Mouse (Mus musculus) heart, embryonic 15.5 days (tissue): Measurements from ENCODE around the gene Olfr714. TPM values are rescaled to one million over a fixed set of nuclear protein-coding genes. Genes with fewer than 3 reads are reported as not detected.
"Not testable (repeated sequence)": the region's sequence is repeated elsewhere in the genome, so short reads cannot be mapped to it uniquely, and the experiment has no call there.

Source experiments
- ATAC-seq: fragments of 200-750 bp; cut with Nextera tagmentation; replicated peaks from 2 replicates; pipeline ENCODE4 v1.8.0; 2017; ENCODE audit warnings: low read depth, moderate TSS enrichment; ENCODE audit not compliant: insufficient number of reproducible peaks, insufficient read depth, low FRiP score
- H3K27ac ChIP-seq: fragments of 300-500 bp; sonication (generic); 2 replicates; pipeline ENCODE4 v1.5.1; 2015; ENCODE audit warnings: mild to moderate bottlenecking, inconsistent platforms
- H3K27me3 ChIP-seq: fragments of 300-500 bp; sonication (generic); 2 replicates; pipeline ENCODE4 v1.6.1; 2015; ENCODE audit warnings: inconsistent platforms
- H3K36me3 ChIP-seq: fragments of 300-500 bp; sonication (generic); 2 replicates; pipeline ENCODE4 v1.6.1; 2015; ENCODE audit warnings: mild to moderate bottlenecking, inconsistent platforms
- H3K4me1 ChIP-seq: fragments of 300-500 bp; sonication (generic); replicated peaks from 2 replicates; pipeline ENCODE4 v1.6.1; 2015; ENCODE audit warnings: inconsistent platforms
- H3K4me2 ChIP-seq: fragments of 300-500 bp; sonication (generic); 2 replicates; pipeline ENCODE4 v1.6.1; 2015; ENCODE audit warnings: inconsistent platforms, mild to moderate bottlenecking, moderate library complexity
- H3K4me3 ChIP-seq: fragments of 300-500 bp; sonication (generic); 2 replicates; pipeline ENCODE4 v1.5.1; 2015; ENCODE audit warnings: mild to moderate bottlenecking, inconsistent platforms
- H3K9ac ChIP-seq: fragments of 300-500 bp; sonication (generic); 2 replicates; pipeline ENCODE4 v1.6.1; 2015; ENCODE audit warnings: mild to moderate bottlenecking, inconsistent platforms
- H3K9me3 ChIP-seq: fragments of 300-500 bp; sonication (generic); replicated peaks from 2 replicates; pipeline ENCODE4 v1.6.1; 2016; ENCODE audit warnings: inconsistent platforms
- WGBS: fragments of 180-500 bp; shearing (Covaris S2); methylation state at CpG from one replicate; pipeline ENCODE4 v1.1.7; 2015; ENCODE audit warnings: mixed read lengths; 5-methylcytosine and 5-hydroxymethylcytosine counted together
- polyA plus RNA-seq: library from polyadenylated mRNA; unstranded; fragments of >200 nt; fragmentation: Nextera tagmentation; extraction: Ambion mirVana; gene quantifications from 2 replicates; pipeline ENCODE4 v1.2.1, GENCODE M21; 2015

The Olfr714 gene
- polyA plus RNA-seq = not detected in 2 replicates

DNA sequence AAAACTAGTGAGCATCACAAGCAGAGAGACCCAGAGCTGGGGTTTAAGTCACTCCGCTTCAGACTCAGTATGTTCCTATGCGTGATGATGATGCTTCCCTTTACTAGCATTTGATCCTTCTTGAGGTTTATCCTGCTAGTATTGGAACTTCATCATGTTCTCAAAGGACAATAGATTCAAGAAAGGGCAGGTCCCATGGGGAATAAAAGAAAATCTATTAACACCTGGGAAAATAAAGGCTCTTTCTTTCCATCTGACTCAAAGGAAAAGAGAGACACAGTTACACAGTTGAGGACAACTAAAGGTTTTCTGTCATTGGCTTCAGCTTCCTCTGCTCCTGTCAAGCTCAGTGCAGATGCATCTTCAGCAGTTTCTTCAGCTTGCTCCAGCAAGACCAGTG lies at the start of gene Olfr714:
Gene Olfr714 (plus strand): TSS at position 301 of the 400 bp plus-strand sequence.
- 85% methylated on average over 2 of the region's 2 CpGs for WGBS
- no peak for ATAC-seq
- Histone ChIP-seq H3K4me1 (no peaks in the 10 kb centered on the region), H3K27ac (no peak within 1 kb of the TSS), H3K9ac (no peak within 1 kb of the TSS), H3K4me3 (no peak within 1 kb of the TSS), H3K27me3 (no peaks in the 10 kb centered on the region), H3K36me3 (no peaks in the 10 kb centered on the region), H3K4me2 (no peak within 1 kb of the TSS), H3K9me3 (no peaks in the 10 kb centered on the region)

DNA sequence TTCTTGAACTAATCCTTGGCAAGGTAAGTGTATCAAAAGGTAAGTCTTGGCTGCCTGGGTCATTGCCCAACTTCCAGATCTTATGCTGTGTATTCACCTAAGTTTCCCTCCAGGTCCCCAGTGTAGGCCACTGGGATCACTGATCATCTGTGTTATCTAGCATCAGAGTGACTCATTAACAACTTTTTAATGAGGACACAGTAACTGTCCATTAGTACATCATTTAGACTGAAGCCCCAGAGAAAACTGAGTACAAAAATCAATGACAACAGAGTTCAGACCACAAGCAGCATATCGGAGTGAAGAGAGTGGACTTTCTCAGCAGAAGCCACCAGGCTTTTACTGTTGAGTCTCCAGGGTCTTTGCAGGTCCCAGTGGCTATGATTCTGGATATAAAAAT lies 39.9 kb upstream of the Olfr714 start, which contains the start of gene Olfr713:
Gene Olfr713 (plus strand): TSS at position 301 of the 400 bp plus-strand sequence.
- H3K9ac ChIP-seq = no peak within 1 kb of the TSS
- 79% methylated on average over 1 of the region's 1 CpGs for WGBS
- no peaks in the 10 kb centered on the region for H3K36me3 ChIP-seq
- ATAC-seq = no peak
- H3K4me1 ChIP-seq = no peaks in the 10 kb centered on the region
- no peak within 1 kb of the TSS for H3K27ac ChIP-seq
- no peaks in the 10 kb centered on the region for H3K27me3 ChIP-seq
- no peak within 1 kb of the TSS for H3K4me3 ChIP-seq
- no peak within 1 kb of the TSS for H3K4me2 ChIP-seq
- no peaks in the 10 kb centered on the region for H3K9me3 ChIP-seq

DNA sequence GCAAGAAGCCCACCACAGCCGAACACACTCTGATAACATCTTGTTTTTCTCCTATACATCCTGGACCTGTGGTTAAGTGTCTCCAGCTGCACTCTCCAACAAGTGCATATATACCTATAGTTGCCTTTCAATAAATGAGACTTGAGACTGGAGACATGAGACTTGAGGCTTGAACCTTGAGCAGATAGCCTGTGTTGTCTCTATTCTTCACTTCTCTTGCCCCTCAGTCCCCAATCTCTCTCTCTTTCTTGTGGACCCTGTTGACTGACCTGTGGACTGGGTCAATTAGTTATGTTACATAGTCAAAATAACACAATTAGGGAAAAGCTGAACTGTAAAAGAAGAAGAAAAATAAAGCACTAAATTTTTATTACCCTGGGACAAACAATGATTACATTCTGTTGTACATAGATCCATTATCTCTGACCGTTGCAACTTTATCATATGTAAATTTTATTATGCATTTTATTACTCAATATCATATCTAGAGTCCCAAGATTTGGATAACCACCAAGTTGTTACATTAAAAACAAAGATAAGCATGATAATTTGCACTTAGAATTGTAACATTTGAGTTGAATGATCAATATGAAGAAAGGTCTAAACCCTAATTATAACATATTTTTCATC lies 30.7 kb upstream of the Olfr714 start:
- WGBS = 54% methylated on average over 2 of the region's 2 CpGs
- no peaks in the 10 kb centered on the region for H3K36me3 ChIP-seq
- no peak overlapping the region for H3K9ac ChIP-seq
- H3K4me2 ChIP-seq = no peak overlapping the region
- no peak overlapping the region for H3K4me3 ChIP-seq
- H3K9me3 ChIP-seq = no peaks in the 10 kb centered on the region
- no peak for ATAC-seq
- H3K27ac ChIP-seq = no peak overlapping the region
- no peaks in the 10 kb centered on the region for H3K27me3 ChIP-seq
- H3K4me1 ChIP-seq = no peaks in the 10 kb centered on the region

DNA sequence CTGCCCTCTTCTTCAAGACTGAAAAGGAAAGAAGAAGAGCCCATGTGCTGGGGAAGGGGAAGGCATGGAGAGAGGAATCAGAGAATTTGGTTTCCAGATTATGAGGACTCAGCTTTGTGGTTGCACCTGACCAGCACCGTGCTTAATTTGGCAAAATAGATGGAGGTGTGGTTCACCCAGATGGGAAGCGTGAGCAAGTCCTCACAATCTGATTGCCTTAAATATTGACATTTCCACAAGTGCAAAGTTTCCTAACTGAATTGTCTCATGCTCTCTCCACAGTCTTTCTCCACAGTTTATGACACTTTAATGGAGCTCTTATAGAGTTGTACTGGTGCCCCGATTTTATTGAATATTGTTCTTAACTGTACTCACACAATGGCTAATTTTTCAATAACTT lies 27.6 kb upstream of the Olfr714 start:
- H3K27me3 ChIP-seq = no peaks in the 10 kb centered on the region
- no peak overlapping the region for H3K9ac ChIP-seq
- no peaks in the 10 kb centered on the region for H3K36me3 ChIP-seq

DNA sequence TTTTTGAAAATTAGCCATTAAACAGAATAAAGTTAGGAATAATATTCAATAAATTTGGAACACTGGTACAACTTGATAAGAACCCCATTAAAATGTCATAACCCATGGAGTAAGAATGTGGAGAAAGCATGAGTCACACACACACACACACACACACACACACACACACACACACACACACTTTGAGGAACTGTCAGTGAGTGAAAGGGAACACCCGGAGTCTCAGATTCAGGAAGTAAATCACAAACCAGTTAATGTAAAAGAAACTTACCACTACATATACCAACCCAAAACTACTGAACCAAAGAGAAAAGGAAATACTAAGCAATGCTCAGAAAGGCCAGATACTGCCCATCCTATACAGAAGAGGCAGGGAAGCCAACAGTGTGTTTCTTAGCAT lies 26.4 kb upstream of the Olfr714 start:
- H3K36me3 ChIP-seq = no peaks in the 10 kb centered on the region
- H3K9ac ChIP-seq = no peak overlapping the region
- ATAC-seq = no peak
- H3K4me3 ChIP-seq = no peak overlapping the region
- no peak overlapping the region for H3K27ac ChIP-seq
- no peaks in the 10 kb centered on the region for H3K9me3 ChIP-seq
- no peaks in the 10 kb centered on the region for H3K27me3 ChIP-seq
- H3K4me2 ChIP-seq = no peak overlapping the region
- H3K4me1 ChIP-seq = no peaks in the 10 kb centered on the region
- WGBS = 46% methylated on average over 1 of the region's 1 CpGs

More for the DNA sequence above, 27.6 kb upstream of the Olfr714 start:
- no peaks in the 10 kb centered on the region for H3K9me3 ChIP-seq
- no peaks in the 10 kb centered on the region for H3K4me1 ChIP-seq
- no peak overlapping the region for H3K4me3 ChIP-seq
- H3K4me2 ChIP-seq = no peak overlapping the region
- WGBS = 78% methylated on average over 3 of the region's 3 CpGs
- H3K27ac ChIP-seq = no peak overlapping the region
- ATAC-seq = no peak

DNA sequence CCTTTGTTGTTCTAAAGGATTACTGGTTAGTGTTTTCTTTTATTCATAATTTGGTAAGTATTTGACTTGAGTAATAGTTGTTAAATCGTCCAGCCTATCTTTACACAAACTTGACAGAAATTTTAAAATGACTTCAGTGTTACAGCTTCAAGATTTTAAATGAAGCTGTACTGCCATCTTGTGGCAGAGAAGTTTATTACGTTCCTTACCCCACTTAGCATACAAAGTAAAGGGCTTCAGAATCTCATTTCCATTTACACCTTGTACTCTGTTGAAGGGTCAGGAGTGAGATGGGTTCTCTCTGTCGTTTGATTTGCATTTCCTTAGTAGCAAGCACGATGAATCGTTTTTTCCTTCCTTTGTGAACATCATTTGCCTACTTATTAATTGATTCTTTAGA lies 24.9 kb upstream of the Olfr714 start:
- ATAC-seq = no peak
- WGBS = 2% methylated on average over 5 of the region's 5 CpGs
- Histone ChIP-seq H3K4me3 (no peak overlapping the region), H3K36me3 (no peaks in the 10 kb centered on the region), H3K9ac (no peak overlapping the region), H3K9me3 (no peaks in the 10 kb centered on the region), H3K4me1 (no peaks in the 10 kb centered on the region), H3K27ac (no peak overlapping the region), H3K27me3 (no peaks in the 10 kb centered on the region), H3K4me2 (no peak overlapping the region)

DNA sequence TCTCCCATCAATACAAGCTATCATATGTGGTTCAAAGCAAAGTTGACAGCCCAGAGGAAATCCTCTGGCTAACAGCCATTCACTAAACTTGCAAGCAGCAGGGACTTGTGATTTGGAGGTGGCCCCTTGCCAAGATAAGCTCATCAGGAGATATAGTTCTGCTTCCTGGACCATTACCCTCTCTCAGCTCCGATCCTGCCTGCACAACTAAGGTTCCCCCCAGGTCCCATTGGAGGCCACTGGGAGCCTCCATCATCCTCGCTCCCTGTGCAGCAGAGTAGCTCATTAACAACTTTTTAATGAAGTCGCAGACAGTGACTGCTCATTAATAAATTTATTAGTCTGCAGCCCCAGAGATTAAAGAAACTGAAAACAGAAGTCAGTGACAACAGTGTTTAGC lies 23.2 kb upstream of the Olfr714 start:
- H3K4me3 ChIP-seq = no peak overlapping the region
- no peak overlapping the region for H3K4me2 ChIP-seq
- H3K36me3 ChIP-seq = no peaks in the 10 kb centered on the region
- no peak overlapping the region for H3K9ac ChIP-seq
- no peak overlapping the region for H3K27ac ChIP-seq
- H3K4me1 ChIP-seq = no peaks in the 10 kb centered on the region
- 23% methylated on average over 3 of the region's 3 CpGs for WGBS
- no peaks in the 10 kb centered on the region for H3K9me3 ChIP-seq
- H3K27me3 ChIP-seq = no peaks in the 10 kb centered on the region
- no peak for ATAC-seq

DNA sequence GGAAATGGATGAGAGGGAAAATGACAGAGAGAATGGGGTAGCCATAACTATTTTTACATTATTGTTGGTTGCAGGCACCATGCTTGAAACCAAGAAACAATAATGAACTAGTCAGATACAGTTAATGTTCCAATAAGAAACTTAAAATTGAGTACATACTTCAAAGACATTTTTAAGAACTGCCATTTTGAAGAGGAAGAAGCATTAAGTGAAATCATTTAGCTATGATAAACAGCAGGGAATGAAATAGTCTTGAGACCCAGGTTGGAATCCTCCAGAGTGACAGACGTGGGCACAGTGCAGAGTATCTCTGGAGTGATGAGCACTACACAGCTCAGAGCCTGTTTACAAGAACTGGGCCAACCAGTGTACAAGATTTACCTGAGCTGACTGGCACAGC lies 22.1 kb downstream of the Olfr714 start, which contains the start of gene Olfr17:
Gene Olfr17 (plus strand): TSS at position 301 of the 400 bp plus-strand sequence.
- no peaks in the 10 kb centered on the region for H3K9me3 ChIP-seq
- H3K27me3 ChIP-seq = no peaks in the 10 kb centered on the region
- no peaks in the 10 kb centered on the region for H3K4me1 ChIP-seq
- H3K9ac ChIP-seq = no peak within 1 kb of the TSS
- no peak within 1 kb of the TSS for H3K4me2 ChIP-seq
- no peak for ATAC-seq
- 26% methylated on average over 1 of the region's 1 CpGs for WGBS
- no peak within 1 kb of the TSS for H3K27ac ChIP-seq
- H3K36me3 ChIP-seq = no peaks in the 10 kb centered on the region
- H3K4me3 ChIP-seq = no peak within 1 kb of the TSS

DNA sequence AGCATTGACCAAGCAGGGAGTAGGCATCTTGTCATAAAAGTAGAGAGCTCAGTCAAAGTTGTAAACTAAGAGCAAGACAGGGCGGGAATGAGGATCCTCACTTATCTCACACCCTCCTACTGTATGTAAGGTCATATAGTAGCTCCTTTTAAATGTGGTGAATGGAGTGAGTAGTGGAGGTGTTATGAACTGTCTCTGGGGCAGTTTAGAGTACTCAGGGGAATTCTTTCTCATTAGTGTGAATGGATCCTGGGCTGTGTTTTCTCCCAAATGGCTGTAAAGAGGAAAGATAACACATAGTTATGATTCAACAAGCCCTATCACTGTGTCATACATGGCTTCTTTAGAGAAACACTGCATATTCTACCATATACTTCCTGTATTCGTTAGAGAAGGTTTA lies 39.5 kb downstream of the Olfr714 start, which contains the start of gene Olfr715b:
Gene Olfr715b (minus strand): TSS at position 101 of the 400 bp plus-strand sequence.
- 63% methylated on average over 2 of the region's 2 CpGs for WGBS
- H3K4me3 ChIP-seq, H3K9me3 ChIP-seq, H3K4me1 ChIP-seq, H3K27me3 ChIP-seq, H3K4me2 ChIP-seq, ATAC-seq, H3K27ac ChIP-seq, H3K36me3 ChIP-seq, H3K9ac ChIP-seq: not testable (repeated sequence)

Other genes starting within 250 kb of the Olfr714 start
- not detected in 2 replicates for gene Olfr702, start 237.1 kb upstream of the Olfr714 start, polyA plus RNA-seq
- not detected in 2 replicates for gene Olfr703, start 227.6 kb upstream of the Olfr714 start, polyA plus RNA-seq
- gene Olfr704, start 207.8 kb upstream of the Olfr714 start, polyA plus RNA-seq = not detected in 2 replicates
- not detected in 2 replicates for gene Olfr705, start 194.1 kb upstream of the Olfr714 start, polyA plus RNA-seq
- gene Olfr706, start 182.8 kb upstream of the Olfr714 start, polyA plus RNA-seq = not detected in 2 replicates
- not detected in 2 replicates for gene Olfr707, start 169.7 kb upstream of the Olfr714 start, polyA plus RNA-seq
- gene Olfr1532-ps1, start 163.0 kb upstream of the Olfr714 start, polyA plus RNA-seq = not detected in 2 replicates
- not detected in 2 replicates for gene Olfr709-ps1, start 138.8 kb upstream of the Olfr714 start, polyA plus RNA-seq
- gene Olfr710, start 122.7 kb upstream of the Olfr714 start, polyA plus RNA-seq = not detected in 2 replicates
- not detected in 2 replicates for gene Olfr6, start 107.0 kb upstream of the Olfr714 start, polyA plus RNA-seq
- gene Olfr711, start 95.5 kb upstream of the Olfr714 start, polyA plus RNA-seq = not detected in 2 replicates
- gene Olfr2, start 64.9 kb upstream of the Olfr714 start, polyA plus RNA-seq = not detected in 2 replicates
- not detected in 2 replicates for gene Olfr713, start 39.8 kb upstream of the Olfr714 start, polyA plus RNA-seq
- not detected in 2 replicates for gene Olfr17, start 22.2 kb downstream of the Olfr714 start, polyA plus RNA-seq
- gene Olfr715b, start 39.4 kb downstream of the Olfr714 start, polyA plus RNA-seq = not detected in 2 replicates
- gene Olfr715, start 60.1 kb downstream of the Olfr714 start, polyA plus RNA-seq = not detected in 2 replicates
- gene Olfr716, start 67.3 kb downstream of the Olfr714 start, polyA plus RNA-seq = not detected in 2 replicates
- not detected in 2 replicates for gene Nlrp14, start 96.0 kb downstream of the Olfr714 start, polyA plus RNA-seq
- not detected in 2 replicates for gene Rbmxl2, start 138.5 kb downstream of the Olfr714 start, polyA plus RNA-seq